Mouse (Mus musculus) embryonic fibroblast, embryonic 13.5 days (primary cell): Measurements from ENCODE around the gene Map3k21.

ENCODE experiments used
- CTCF ChIP-seq: IDR thresholded peaks from 2 replicates; pipeline ENCODE4 v1.5.1; 2011; ENCODE audit warnings: mild to moderate bottlenecking, control low read depth, low read length, moderate library complexity, borderline replicate concordance; ENCODE audit not compliant: insufficient read depth
- POLR2A ChIP-seq: IDR thresholded peaks from 2 replicates; pipeline ENCODE4 v1.6.1; 2011; ENCODE audit warnings: low read depth, mild to moderate bottlenecking, control low read depth, low read length, moderate library complexity

- no peak for TF ChIP-seq CTCF
- TF ChIP-seq POLR2A: no peak
Observed at GRCm38 (mm10) chr8:125897388-125897787, 12.9 kb upstream of the Map3k21 start.
